Mouse (Mus musculus): ENCODE data around the gene Zfp12. TPM values are rescaled to one million over a fixed set of nuclear protein-coding genes. Genes with fewer than 3 reads are reported as not detected.

Zfp12 gene
- polyA plus RNA-seq, 1 experiment from 2014 or later = 17.0 TPM

DNA sequence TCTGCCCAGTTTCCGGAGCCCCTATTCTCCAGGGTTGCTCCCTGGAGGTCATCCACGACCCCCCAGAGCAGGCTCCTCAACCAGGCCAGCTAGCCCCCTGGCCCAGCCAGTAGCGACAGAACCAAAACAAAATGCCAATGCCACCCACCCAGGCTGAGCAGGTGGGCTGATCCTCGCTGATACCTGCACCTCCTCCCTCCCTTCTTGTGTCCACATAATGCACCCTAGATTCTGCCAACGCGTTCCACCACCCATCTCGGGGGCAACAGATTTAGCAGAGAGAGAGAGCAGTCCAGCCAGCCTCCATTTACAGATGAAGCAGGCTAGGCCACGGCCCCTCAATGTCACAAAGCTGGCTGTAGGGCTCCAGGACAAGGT, 34.0 kb downstream of the Zfp12 start:
- no peak for ATAC-seq (ENCODE audit: insufficient number of reproducible peaks, low FRiP score, low TSS enrichment, low read depth)
- Histone ChIP-seq H3K27me3 (no peaks in the 10 kb centered on the region), H3K27ac (peak overlapping the region; percentile 38; the same call in 1 of the 2 replicates)

GRCm38 (mm10) chr5:143269363-143270150, 34.6 kb downstream of the Zfp12 start, which contains the start of gene Zfp316:
Gene Zfp316 (minus strand): TSS chr5:143270022.
- under 1% methylated on average over 66 of the region's 79 CpGs for whole genome bisulfite sequencing
- H3K27ac ChIP-seq = peak within 1 kb of the TSS; percentile 38

More for the DNA sequence above, 34.0 kb downstream of the Zfp12 start:
- H3K4me2 ChIP-seq = peak overlapping the region; percentile 89
- no peaks in the 10 kb centered on the region for H3K9me3 ChIP-seq
- peak overlapping the region; percentile 77 for H3K9ac ChIP-seq
- H3K4me1 ChIP-seq = peaks cover 26% of the 10 kb centered on the region
- peaks cover 8% of the 10 kb centered on the region for H3K36me3 ChIP-seq
- H3K4me3 ChIP-seq = peak overlapping the region; percentile 62
- 29% methylated on average over 8 of the region's 8 CpGs for WGBS

GRCm38 (mm10) chr5:143270151-143270519, 35.2 kb downstream of the Zfp12 start:
- no peaks in the 10 kb centered on the region for H3K9me3 ChIP-seq
- no peak for ATAC-seq (ENCODE audit: insufficient number of reproducible peaks, low FRiP score, low TSS enrichment, low read depth)
- H3K36me3 ChIP-seq = no peaks in the 10 kb centered on the region
- H3K4me3 ChIP-seq = peak overlapping the region; percentile 62
- H3K4me1 ChIP-seq = peaks cover 26% of the 10 kb centered on the region
- no peaks in the 10 kb centered on the region for H3K27me3 ChIP-seq
- peak overlapping the region; percentile 77 for H3K9ac ChIP-seq
- no peak overlapping the region; the same call in 1 of the 2 replicates for H3K27ac ChIP-seq
- 4% methylated on average over 12 of the region's 12 CpGs for WGBS
- peak overlapping the region; percentile 89 for H3K4me2 ChIP-seq

More at GRCm38 (mm10) chr5:143269363-143270150, 34.6 kb downstream of the Zfp12 start, which contains the start of gene Zfp316:
- 0 out of 2 replicates have a peak, but pooled peaks cover 2% of the 10 kb centered on the region for H3K36me3 ChIP-seq
- H3K9me3 ChIP-seq = no peaks in the 10 kb centered on the region
- H3K9ac ChIP-seq = peak within 1 kb of the TSS; percentile 77
- peaks cover 26% of the 10 kb centered on the region for H3K4me1 ChIP-seq
- peak; percentile 68; the same call in 1 of the 2 replicates for ATAC-seq (ENCODE audit: insufficient number of reproducible peaks, low FRiP score, low TSS enrichment, low read depth)
- peak within 1 kb of the TSS; percentile 89 for H3K4me2 ChIP-seq
- H3K27me3 ChIP-seq = no peaks in the 10 kb centered on the region
- H3K4me3 ChIP-seq = peak within 1 kb of the TSS; percentile 62

DNA sequence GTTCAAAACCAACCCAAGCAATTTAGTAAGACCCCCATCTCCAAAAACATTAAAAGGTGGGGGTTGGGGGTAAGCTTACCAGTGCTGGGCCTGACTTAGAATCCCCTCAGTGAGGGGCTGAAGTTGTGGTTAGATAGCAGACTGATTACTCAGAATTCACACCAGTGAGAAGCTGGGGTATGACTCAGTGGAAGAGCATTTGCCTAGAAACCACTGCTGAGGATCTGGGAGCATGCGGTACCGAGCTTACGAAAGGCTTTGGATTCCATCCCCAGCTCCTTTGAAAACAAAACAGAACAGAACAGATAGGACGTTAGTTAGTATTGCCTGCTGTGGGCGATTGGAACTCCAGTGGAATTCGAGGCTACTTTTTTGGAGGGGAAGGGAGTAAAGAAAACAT, 36.7 kb downstream of the Zfp12 start:
- no peak overlapping the region for H3K4me2 ChIP-seq
- H3K27ac ChIP-seq = no peak overlapping the region
- WGBS = 82% methylated on average over 6 of the region's 6 CpGs
- H3K36me3 ChIP-seq = no peaks in the 10 kb centered on the region
- peaks cover 26% of the 10 kb centered on the region for H3K4me1 ChIP-seq
- H3K27me3 ChIP-seq = 0 out of 2 replicates have a peak, but pooled peaks cover 8% of the 10 kb centered on the region
- ATAC-seq (ENCODE audit: insufficient number of reproducible peaks, low FRiP score, low TSS enrichment, low read depth) = no peak
- no peak overlapping the region for H3K9ac ChIP-seq
- no peak overlapping the region for H3K4me3 ChIP-seq
- no peaks in the 10 kb centered on the region for H3K9me3 ChIP-seq

DNA sequence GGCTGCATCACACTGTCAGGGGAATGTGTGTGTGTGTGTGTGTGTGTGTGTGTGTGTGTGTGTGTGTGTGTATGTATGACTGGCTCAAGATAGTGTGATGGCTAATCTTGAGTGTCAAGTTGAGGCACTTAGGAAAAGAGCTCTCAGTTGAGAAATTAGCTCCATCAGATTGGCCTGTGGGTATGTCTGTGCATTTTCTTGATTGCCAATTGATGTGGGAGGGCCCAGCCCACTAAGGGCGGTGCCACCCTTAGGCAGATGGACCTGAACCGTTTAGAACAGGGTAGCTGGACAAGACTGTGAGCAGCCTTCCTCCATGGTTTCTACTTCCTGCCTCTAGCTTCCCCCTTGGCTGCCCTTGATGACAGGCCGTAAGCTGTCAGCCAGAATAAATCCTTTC, 37.1 kb downstream of the Zfp12 start:
- no peak overlapping the region for H3K27ac ChIP-seq
- WGBS = 61% methylated on average over 3 of the region's 3 CpGs

DNA sequence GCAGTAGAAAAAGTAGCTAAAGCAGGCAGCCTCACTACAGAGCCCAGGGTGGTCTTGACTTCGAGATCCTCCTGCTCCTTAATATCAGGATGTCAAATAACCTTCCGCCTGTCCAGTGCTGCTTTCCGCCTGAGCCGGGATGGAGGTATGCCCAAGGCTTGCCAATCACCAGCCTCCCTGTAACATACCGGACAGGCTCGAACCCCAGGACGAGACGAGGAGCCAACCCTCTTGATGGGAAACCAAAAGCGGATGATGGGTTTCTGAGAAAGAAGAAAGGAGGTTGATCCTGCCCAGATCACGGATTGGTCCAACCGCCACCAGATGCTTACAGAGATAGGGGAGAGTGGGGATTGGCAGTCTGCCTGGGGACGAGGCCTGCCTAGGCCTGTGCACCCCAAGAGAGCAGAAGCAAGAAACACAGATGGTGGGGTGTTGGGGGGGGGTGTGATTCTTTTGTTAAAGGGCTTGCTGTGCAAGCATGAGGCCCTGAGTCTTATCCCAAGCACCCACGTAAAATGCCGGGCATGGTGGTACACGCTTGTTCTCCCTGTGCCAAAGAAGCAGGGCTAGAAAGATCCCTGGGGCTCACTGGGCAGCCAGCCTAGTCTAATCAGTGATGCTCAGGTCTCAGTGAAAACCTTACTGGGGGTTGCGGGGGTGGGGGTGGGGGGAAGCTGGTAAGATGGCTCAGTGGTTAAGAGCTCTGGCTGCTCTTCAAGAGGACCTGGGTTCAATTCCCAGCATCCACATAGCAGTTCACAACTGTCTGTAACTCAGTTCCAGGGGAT, 37.8 kb downstream of the Zfp12 start:
- H3K4me3 ChIP-seq = no peak overlapping the region
- no peak overlapping the region for H3K9ac ChIP-seq
- H3K4me1 ChIP-seq = peaks cover 26% of the 10 kb centered on the region
- no peak overlapping the region for H3K27ac ChIP-seq
- no peaks in the 10 kb centered on the region for H3K36me3 ChIP-seq
- no peak overlapping the region for H3K4me2 ChIP-seq
- no peaks in the 10 kb centered on the region for H3K9me3 ChIP-seq
- H3K27me3 ChIP-seq = 0 out of 2 replicates have a peak, but pooled peaks cover 12% of the 10 kb centered on the region
- no peak for ATAC-seq (ENCODE audit: insufficient number of reproducible peaks, low FRiP score, low TSS enrichment, low read depth)
- 83% methylated on average over 16 of the region's 16 CpGs for WGBS

More for the DNA sequence above, 37.1 kb downstream of the Zfp12 start:
- Histone ChIP-seq H3K36me3 (no peaks in the 10 kb centered on the region), H3K9ac (no peak overlapping the region), H3K9me3 (no peaks in the 10 kb centered on the region), H3K4me1 (peaks cover 26% of the 10 kb centered on the region), H3K4me3 (no peak overlapping the region), H3K4me2 (no peak overlapping the region), H3K27me3 (0 out of 2 replicates have a peak, but pooled peaks cover 8% of the 10 kb centered on the region)
- ATAC-seq (ENCODE audit: insufficient number of reproducible peaks, low FRiP score, low TSS enrichment, low read depth) = no peak

DNA sequence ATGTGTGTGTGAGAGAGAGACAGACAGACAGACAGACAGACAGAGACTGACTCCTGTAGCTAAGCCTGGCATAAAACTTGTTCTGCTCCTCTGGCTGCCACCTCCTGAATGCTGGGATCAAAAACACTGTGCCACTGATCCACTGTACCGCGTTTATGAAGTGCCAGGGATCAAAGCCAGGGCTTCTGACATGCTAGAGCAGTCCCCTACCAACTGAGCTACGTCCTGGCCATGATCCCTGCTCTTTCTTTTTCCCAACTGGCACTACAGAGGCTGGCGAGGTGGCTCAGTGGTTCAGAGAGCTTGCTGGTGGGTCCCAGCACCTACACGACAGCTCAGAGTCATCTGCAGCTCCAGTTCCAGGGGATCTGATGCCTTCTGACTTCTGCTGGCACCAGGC, 40.8 kb downstream of the Zfp12 start:
- ATAC-seq (ENCODE audit: insufficient number of reproducible peaks, low FRiP score, low TSS enrichment, low read depth) = no peak
- no peaks in the 10 kb centered on the region for H3K9me3 ChIP-seq
- H3K36me3 ChIP-seq = no peaks in the 10 kb centered on the region
- H3K27me3 ChIP-seq = peaks cover 26% of the 10 kb centered on the region
- H3K4me3 ChIP-seq = no peak overlapping the region
- H3K4me2 ChIP-seq = no peak overlapping the region
- WGBS = 51% methylated on average over 5 of the region's 5 CpGs
- H3K9ac ChIP-seq = 0 out of 2 replicates have a peak overlapping the region, but pooled peaks have one; percentile 10
- peaks cover 7% of the 10 kb centered on the region for H3K4me1 ChIP-seq
- H3K27ac ChIP-seq = no peak overlapping the region

DNA sequence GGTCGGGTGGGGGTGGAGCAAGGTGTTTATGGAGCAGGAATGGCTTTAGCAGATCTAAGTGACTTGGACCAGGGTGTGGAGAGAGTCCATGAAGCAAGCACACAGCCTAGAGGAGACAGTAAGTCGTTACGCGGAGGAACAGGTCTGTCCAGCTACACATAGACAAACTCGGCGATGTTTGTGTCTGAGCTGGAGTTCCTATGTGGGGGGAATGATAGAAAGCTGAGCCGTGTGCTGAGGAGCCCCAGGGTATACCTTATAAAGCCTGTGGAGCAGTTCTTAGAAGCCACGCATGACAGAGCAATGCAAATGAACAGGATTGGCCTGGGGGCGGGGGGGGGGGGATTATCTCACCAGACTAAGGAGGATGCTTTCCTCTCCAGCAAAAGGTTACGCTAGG, 44.3 kb downstream of the Zfp12 start:
- H3K27me3 ChIP-seq = peaks cover 28% of the 10 kb centered on the region

GRCm38 (mm10) chr5:143284762-143285161, 49.8 kb downstream of the Zfp12 start:
- no peak for ATAC-seq (ENCODE audit: insufficient number of reproducible peaks, low FRiP score, low TSS enrichment, low read depth)
- peaks cover 15% of the 10 kb centered on the region for H3K4me1 ChIP-seq
- no peak overlapping the region for H3K9ac ChIP-seq
- peaks cover 53% of the 10 kb centered on the region for H3K27me3 ChIP-seq
- no peak overlapping the region for H3K4me3 ChIP-seq
- WGBS = 43% methylated on average over 6 of the region's 6 CpGs
- no peaks in the 10 kb centered on the region; the same call in none of the 2 replicates for H3K36me3 ChIP-seq
- H3K27ac ChIP-seq = no peak overlapping the region
- H3K4me2 ChIP-seq = no peak overlapping the region
- H3K9me3 ChIP-seq = no peaks in the 10 kb centered on the region

More for the DNA sequence above, 44.3 kb downstream of the Zfp12 start:
- Histone ChIP-seq H3K9me3 (no peaks in the 10 kb centered on the region), H3K9ac (no peak overlapping the region), H3K4me1 (no peaks in the 10 kb centered on the region), H3K4me3 (no peak overlapping the region), H3K27ac (no peak overlapping the region), H3K4me2 (no peak overlapping the region), H3K36me3 (no peaks in the 10 kb centered on the region)
- ATAC-seq (ENCODE audit: insufficient number of reproducible peaks, low FRiP score, low TSS enrichment, low read depth) = no peak
- WGBS = 35% methylated on average over 10 of the region's 10 CpGs

DNA sequence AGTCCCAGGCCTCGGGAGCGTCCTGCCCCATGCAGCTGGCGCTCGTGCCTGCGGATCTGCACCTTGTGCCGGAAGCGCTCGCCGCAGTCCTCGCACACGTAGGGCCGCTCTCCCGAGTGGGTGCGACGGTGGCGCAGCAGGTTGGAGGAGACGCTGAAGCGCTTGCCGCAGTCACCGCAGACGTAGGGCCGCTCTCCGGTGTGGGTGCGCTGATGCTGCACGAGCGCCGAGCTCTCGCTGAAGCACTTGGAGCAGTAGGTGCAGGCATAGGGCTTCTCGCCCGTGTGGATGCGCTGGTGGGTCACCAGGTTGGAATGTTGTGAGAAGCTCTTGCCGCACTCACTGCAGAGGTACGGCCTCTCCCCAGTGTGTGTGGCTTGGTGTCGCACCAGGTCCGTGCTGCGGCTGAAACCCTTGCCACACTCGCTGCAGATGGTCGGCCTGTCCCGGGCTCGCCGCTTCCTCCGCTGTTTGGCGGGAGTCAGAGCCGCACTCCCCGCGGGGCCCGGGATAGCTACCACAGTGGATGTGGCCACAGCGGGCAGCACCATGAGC, 52.9 kb downstream of the Zfp12 start:
- Histone ChIP-seq H3K9me3 (no peaks in the 10 kb centered on the region), H3K27me3 (peaks cover 75% of the 10 kb centered on the region), H3K4me1 (peaks cover 20% of the 10 kb centered on the region), H3K27ac (no peak overlapping the region), H3K4me3 (peak overlapping the region; percentile 21), H3K4me2 (peak overlapping the region; percentile 45), H3K36me3 (no peaks in the 10 kb centered on the region; the same call in none of the 2 replicates), H3K9ac (no peak overlapping the region)
- ATAC-seq (ENCODE audit: insufficient number of reproducible peaks, low FRiP score, low TSS enrichment, low read depth) = no peak
- WGBS = 9% methylated on average over 48 of the region's 48 CpGs

- no peak overlapping the region for H3K9ac ChIP-seq
- no peak for ATAC-seq (ENCODE audit: insufficient number of reproducible peaks, low FRiP score, low TSS enrichment, low read depth)
- peaks cover 80% of the 10 kb centered on the region for H3K27me3 ChIP-seq
- H3K9me3 ChIP-seq = no peaks in the 10 kb centered on the region
- H3K4me1 ChIP-seq = peaks cover 26% of the 10 kb centered on the region
- peak overlapping the region; percentile 21 for H3K4me3 ChIP-seq
- 13% methylated on average over 9 of the region's 9 CpGs for WGBS
- H3K4me2 ChIP-seq = peak overlapping the region; percentile 45; the same call in 1 of the 2 replicates
- H3K27ac ChIP-seq = no peak overlapping the region
- no peaks in the 10 kb centered on the region; the same call in none of the 2 replicates for H3K36me3 ChIP-seq
These were observed 53.5 kb downstream of the Zfp12 start for GRCm38 (mm10) chr5:143288378-143288911.
